Mouse (Mus musculus): ENCODE results near the gene Gsg1.

The Gsg1 gene

DNA sequence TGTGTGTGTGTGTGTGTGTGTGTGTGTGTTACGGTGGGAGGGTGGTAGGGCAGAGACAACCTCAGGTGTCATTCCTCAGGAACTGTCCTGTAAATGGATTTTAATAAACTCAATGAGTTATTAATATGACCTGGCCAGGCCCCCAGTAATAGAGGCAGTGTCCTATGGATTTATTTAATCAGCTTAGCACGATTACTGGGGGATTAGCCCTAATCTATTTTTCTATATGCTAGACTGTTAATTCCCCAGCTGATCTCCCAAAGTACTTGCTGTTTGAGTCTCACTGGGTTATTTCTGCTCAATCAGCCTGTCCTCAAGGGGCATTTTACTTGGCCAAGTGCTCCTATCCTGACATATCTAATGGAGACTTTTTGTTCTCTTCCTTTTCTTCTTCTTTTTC is 41.5 kb downstream of the Gsg1 start:
- no peak for ATAC-seq (ENCODE audit: insufficient number of reproducible peaks, low FRiP score, low TSS enrichment)

DNA sequence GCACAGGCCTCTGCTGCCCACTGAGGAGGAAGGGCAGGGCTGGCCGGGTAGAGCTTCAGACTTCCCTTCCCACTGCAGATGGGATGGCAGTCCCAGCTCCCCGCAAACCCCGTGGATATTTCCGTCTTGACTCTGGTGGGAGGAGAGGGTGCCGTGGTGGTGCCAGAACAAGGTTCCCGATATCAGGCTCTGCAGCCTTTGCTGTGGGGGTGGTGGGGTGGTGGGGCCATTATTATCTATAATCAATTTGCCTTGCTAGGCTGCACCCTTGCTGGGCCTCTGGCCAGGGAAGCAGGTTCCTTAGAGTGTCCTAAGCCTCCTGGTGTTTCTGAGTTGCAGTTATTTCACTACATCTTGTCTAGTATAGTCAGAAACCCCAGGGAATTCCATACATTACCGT is 43.0 kb downstream of the Gsg1 start:
- ATAC-seq (ENCODE audit: insufficient number of reproducible peaks, low FRiP score, low TSS enrichment), result no peak

DNA sequence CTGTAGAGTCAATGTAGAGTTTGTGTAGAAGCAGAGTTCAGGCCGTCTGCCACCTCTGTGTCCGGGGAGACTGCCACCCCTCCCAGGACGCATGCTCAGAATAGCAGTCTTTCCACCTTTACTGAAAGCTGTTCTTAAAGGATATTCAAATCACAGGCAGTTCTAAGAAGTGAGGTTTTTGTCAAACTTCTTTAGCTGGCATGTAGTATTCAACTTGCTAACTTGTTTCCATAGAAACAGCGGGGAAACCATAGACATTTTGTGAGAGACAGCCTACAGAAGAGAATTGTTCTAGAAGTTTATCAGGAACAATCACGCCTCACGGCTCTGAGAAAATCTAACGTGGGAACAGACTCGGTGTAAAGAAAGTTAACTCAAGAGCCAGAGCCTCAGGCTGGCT is 47.2 kb downstream of the Gsg1 start:
- no peak for ATAC-seq (ENCODE audit: insufficient number of reproducible peaks, low FRiP score, low TSS enrichment)

DNA sequence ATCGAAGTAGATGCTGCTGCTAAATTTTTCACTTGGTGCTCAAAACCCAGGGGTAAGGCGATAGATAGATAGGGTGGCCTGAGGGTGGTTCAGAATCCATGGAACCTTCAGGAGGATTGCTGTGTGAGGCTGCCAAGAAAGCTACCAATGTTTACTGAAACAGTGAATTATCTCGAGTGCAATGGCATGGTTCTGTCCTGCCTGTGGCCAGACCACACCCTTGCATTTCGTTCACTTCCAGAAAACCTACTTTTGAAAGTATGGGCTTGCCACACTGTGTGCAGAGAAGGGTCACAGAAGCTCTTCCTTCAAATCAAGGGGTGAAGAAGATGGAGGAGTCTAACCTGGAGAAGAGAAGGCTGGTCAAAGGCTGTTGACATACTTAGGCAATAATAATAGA is 48.3 kb downstream of the Gsg1 start:
- ATAC-seq (ENCODE audit: insufficient number of reproducible peaks, low FRiP score, low TSS enrichment), result no peak

DNA sequence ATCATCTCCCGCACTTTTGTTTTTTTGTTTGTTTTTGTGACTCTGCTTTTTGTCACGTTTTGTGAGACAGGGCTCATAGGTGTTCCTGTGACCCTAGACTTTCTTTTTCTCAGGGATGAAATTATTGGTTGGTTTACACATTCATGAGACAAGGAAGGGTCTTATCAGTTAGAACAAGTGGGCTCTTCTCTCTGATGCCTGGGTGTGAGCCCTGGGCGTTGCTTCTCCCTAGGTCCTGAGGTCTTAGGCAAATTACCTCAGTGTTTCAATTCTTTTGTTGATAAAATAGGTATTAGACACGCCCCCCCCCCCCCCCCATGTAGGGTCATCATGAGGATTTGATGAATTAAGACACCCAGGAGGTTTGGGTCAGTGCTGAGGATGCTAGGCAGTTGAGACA is 49.3 kb downstream of the Gsg1 start:
- no peak for ATAC-seq (ENCODE audit: insufficient number of reproducible peaks, low FRiP score, low TSS enrichment)

DNA sequence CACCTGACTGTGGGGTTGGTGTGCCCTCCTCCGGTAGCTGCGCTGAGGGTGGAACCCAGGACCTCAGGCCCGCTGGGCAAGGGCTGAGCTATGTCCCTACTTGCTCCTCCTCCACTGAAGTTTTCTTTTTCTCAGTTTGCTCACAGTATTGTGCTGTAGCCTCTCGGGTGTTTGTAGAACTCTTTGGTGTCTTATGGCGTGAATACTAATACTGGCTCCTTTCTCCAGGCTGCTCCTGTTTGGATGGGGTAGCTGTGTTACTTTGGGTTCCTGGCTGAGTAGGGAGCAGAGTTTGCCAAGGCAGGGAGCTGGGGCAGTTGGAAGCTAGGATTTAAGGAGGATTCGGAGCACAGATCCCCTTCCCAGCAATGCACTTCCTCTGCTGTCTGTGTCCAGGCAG is 50.4 kb downstream of the Gsg1 start:
- ATAC-seq (ENCODE audit: insufficient number of reproducible peaks, low FRiP score, low TSS enrichment), result peak; percentile 26; the same call in 1 of the 2 replicates

DNA sequence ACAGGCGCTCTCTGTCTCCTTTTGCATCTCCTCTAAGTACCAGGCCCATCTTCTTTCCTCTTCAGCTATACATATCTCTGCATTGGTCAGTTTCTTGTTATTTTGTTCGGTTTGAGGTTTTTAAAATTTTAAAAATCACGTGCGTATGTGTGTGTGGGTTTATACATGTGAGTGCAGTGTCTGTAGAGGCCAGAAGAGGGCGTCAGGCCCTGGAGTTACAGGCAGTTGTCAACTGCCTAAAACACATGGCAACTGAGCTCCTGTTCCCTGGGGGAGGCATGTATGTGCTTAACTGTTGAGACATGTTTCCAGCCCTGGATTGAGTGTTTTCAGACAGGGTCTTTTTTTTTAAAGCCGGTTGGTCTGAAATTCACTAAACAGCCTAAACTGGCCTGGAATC is 51.5 kb downstream of the Gsg1 start:
- no peak for ATAC-seq (ENCODE audit: insufficient number of reproducible peaks, low FRiP score, low TSS enrichment)

DNA sequence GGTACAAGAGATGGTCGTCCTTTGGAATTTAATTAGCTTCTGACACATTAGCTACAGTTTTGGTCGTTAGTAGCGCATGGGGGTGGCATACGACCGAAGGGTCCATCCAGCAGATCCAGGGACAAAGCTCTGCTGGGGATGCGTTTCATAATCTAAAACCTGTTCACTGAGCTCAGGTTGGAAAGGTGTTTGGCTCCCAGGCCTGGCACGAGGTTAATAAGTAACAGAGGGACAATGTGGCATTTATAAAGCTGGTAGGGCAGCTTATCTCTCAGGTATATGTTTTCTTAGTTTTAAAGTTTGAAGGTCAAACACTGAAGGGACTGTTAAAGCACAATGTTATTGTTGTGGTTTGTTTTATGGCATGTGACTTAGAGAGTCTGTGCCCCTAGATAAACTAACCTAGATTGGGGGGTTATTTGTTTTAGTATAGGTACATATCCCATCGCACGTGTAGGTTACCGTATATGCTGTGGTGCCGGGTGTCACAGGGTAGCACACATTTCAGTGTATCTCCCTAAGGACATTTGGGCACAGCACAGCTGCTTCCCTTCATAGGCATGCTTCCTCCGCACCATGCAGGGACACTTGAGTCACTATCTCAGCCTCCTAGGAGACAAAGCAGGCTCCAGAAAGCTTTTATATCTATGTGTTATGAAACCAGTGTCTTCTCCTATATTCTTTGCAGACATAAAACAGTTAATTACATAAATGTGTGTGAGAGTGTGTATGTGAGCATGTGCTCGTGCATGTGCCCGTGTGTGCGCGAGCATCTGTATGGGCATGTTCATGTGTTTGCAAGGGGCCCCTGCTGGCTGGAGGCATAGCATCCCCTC is 53.8 kb downstream of the Gsg1 start:
- ATAC-seq (ENCODE audit: insufficient number of reproducible peaks, low FRiP score, low TSS enrichment), result no peak

DNA sequence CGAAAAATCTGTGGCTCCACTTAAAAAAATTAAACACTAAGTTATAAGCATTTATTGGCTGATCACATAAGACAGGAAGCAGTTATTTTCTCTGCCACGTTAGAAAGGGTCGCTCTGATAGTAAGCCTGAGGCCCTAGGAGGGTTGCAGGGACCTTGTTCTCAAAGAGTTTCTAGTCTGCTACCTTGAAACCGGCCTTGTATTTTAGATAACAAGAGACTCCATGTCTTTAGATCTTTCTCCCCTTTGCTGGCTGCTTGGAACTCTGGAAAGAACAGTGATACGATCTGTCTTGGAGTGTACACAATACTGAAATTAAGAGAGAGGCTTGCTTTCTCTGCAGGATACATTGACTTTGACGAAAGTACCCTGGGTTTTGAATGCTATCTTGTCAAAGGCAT is 55.4 kb downstream of the Gsg1 start:
- ATAC-seq (ENCODE audit: insufficient number of reproducible peaks, low FRiP score, low TSS enrichment), result no peak

DNA sequence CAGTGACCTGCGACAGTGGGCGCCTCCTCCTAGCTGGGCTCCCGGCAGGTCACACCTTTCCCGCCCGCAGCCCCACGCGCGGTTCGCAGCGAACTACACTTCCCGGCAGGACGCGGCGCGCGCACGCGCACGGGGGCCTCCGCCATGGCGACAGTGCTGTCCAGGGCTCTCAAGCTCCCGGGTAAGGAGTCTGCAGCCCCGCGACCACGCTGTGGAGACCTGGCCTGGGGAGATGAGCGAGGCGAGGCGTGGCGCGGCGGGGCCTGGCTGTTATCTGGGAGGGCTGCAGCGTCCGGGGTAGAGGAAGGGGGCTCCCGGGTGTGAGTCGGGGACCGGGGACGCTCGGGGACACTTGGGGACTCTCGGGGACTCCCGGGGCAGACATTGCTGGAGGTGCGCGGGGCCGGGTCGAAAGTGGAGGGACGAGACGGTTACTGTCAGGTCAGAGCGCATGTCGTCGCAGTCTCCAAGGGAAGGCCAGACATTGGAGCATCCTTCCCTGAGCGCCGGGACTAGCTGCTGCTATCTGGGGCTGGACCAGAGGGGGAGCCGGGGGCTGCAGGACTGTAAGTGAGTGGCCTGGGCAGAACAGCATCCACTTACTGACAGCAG is 56.1 kb downstream of the Gsg1 start, which contains the start of the genes Fam234b and Hebp1:
TSS of gene Fam234b (plus strand) at position 57 of the 612 bp plus-strand sequence.
TSS of gene Hebp1 (minus strand) at position 102 of the 612 bp plus-strand sequence.
- ATAC-seq (ENCODE audit: insufficient number of reproducible peaks, low FRiP score, low TSS enrichment), result peak; percentile 88

DNA sequence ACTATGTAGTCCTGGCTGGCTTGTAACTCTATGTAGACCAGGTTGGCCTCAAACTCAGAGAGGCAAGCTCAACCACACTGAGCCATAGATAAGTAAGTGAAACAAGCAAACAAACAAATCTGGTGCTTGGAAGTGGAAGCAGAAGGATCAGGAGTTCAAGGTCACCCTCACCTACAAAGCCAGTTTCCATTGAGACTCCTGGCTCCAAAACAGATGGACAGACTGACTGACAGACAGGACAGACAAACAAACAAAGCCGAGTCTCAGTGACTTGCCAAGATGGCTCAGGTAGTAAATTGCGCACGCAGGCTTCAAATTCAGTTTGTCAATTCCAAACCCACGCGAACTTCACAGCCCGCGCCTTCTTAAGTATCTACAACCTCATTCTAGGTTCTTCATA is 56.7 kb downstream of the Gsg1 start:
- no peak for ATAC-seq (ENCODE audit: insufficient number of reproducible peaks, low FRiP score, low TSS enrichment)

DNA sequence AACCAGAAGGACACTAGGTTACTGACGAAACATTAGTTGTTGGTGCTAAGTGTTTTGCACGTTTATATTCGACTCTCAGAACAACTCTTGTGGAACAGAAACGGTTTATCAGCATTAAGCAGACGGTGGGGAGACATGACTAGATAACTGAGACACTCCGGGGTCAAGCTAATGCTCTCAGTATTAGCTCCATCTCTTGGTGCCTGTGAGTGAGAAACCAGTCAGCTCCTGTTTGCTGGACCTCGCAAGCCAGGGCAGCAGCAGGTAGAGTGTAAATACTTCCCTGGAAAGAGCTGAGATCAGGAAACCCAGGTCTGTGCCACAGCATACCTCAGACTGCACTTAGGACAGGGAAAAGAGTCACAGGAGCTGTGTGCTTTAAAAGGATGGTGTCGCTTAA is 57.4 kb downstream of the Gsg1 start:
- no peak for ATAC-seq (ENCODE audit: insufficient number of reproducible peaks, low FRiP score, low TSS enrichment)

DNA sequence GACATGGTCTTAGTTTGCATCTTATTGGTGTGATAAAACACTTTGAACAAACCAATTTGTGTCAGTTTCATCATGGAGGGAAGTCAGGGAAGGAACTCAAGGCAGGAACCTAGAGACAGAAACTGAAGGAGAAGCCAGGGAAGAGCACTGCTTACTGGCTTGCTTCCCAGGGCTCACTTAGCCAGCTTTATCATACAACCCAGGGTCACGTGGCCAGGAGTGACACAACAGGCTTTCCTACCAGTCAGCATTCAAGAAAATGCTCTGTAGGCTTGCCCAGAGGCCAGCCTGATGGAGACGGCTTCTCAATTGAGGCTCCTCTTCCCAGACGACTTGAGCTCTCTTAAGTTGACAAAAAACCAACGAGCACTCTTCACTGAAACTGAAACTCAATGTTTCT is 59.2 kb downstream of the Gsg1 start:
- no peak for ATAC-seq (ENCODE audit: insufficient number of reproducible peaks, low FRiP score, low TSS enrichment)

DNA sequence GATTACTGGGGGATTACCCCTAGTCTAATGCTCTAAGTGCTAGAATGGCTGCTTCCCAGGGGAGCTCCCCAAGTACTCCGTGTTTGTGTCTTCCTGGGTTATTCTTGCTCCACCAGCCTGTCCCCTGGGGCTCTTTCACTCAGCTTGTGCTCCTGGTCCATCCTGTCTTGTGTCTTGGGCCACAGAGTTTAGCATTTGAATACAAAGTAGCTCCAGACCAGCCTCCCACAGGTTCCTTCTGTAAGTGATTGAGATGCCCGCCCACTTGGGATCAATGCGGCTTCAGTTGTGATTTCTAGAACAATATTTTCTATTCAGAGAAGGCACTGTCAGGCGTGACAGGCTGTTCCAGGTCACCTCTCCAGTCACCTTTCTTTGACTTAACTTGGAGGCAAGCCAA is 60.4 kb downstream of the Gsg1 start:
- no peak for ATAC-seq (ENCODE audit: insufficient number of reproducible peaks, low FRiP score, low TSS enrichment)

DNA sequence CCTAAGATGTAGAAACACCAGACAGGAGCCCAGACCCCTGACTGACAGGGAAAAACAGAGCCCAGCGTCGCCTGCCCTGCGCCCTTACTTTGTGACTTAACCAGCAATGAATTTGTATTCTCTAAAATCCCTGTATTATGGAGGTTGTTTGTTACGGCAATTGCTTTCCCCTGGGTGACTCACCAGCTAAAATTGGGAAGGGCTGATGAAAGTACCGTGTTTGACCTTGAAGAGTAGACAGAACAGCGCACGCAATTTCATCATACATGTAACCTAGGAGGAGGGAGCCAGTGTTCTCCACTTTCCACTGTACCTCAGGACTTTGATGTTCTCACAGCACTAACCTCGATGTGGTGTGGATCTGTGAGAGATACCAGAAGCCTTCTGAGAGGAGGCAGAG is 61.2 kb downstream of the Gsg1 start:
- ATAC-seq (ENCODE audit: insufficient number of reproducible peaks, low FRiP score, low TSS enrichment), result no peak

DNA sequence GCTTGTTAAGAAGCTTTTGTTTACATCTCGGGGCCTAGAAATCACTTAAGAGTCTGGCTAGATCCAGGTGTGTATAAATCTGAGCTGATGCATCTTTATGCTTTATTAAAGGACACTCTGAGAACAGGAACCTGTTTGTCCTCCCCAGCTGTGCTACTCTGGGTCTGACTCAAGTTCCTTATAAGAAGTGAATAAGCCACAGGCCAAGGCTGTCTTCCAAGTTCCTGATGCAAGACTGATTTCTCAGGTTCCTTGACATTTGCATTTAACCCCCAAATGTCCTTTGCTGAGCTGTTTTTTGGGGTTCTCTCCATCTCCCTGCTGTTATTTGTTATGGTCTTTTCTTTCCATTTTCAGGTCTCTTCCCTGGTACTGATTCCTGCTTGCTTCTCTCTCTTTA is 62.2 kb downstream of the Gsg1 start:
- no peak for ATAC-seq (ENCODE audit: insufficient number of reproducible peaks, low FRiP score, low TSS enrichment)

DNA sequence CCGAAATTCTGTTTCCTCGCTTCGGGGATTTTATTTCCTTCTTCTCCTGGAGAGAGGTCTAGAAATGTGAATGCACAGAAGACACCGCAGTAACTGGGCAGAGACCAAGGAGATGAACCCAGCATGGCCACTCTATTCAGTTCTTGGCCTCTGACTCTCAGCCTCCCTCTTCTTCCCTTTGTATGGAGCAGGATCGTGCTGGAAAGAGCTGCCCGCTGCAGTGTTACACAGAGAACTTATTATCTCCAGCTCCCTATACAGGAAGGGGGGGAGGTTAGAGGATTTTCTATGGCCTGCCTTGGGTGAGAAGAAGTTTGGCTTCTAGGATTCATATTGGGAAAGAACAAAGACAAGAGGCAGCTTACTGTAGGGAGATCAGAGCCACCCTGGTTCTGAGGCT is 64.0 kb downstream of the Gsg1 start:
- ATAC-seq (ENCODE audit: insufficient number of reproducible peaks, low FRiP score, low TSS enrichment), result no peak

DNA sequence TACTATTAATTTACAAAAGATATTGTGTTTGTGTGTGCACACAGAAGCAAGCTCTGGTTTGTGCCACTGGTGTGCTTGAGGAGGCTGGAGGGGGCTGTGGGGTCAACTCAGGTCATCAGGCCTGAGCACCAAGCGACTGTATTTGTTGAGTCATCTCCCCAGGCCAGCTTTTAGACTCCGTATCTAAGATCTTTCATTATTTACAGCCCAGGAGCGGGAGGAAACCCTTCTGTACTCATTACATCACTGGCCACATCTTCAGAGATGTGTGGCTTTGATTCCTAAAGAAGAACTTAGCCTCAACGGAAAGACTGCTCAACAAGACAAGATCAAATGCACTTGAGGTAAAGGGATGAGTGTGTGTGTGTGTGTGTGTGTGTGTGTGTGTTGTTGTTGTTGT is 65.5 kb downstream of the Gsg1 start:
- ATAC-seq (ENCODE audit: insufficient number of reproducible peaks, low FRiP score, low TSS enrichment), result no peak
